Mouse (Mus musculus) brain, embryonic 14.5 days (tissue): Measurements from ENCODE around the gene Lgmn.

Experiments
- CTCF ChIP-seq: fragments of 200-500 bp; IDR thresholded peaks from 2 replicates; pipeline ENCODE4 v1.5.1; 2012; ENCODE audit warnings: inconsistent platforms, mild to moderate bottlenecking, moderate library complexity, borderline replicate concordance; ENCODE audit not compliant: insufficient read depth, insufficient read length; ENCODE audit errors: extremely low read depth
- POLR2A ChIP-seq: fragments of 200-500 bp; IDR thresholded peaks from 2 replicates; pipeline ENCODE4 v1.6.1; 2012; ENCODE audit warnings: mild to moderate bottlenecking, inconsistent platforms, borderline replicate concordance; ENCODE audit not compliant: poor library complexity, insufficient read depth, insufficient read length, severe bottlenecking; ENCODE audit errors: extremely low read depth

GRCm38 (mm10) chr12:102468894-102469764 lies 29.5 kb upstream of the Lgmn start, which contains the start of gene Golga5:
- TF ChIP-seq CTCF (no peak), POLR2A (peak; percentile 66)
